Mouse (Mus musculus): Measurements from ENCODE around the gene Dnah11. TPM values are rescaled to one million over a fixed set of nuclear protein-coding genes. Genes with fewer than 3 reads are reported as not detected.
"Not testable (repeated sequence)": the region's sequence is repeated elsewhere in the genome, so short reads cannot be mapped to it uniquely, and the experiment has no call there.

Dnah11 gene
- total RNA-seq, 2 experiments from 2014 or later = 0.72 to 1.4 TPM

GRCm38 (mm10) chr12:117959213-117959612 lies 239.6 kb downstream of the Dnah11 start:
- DNase-seq = no peak

DNA sequence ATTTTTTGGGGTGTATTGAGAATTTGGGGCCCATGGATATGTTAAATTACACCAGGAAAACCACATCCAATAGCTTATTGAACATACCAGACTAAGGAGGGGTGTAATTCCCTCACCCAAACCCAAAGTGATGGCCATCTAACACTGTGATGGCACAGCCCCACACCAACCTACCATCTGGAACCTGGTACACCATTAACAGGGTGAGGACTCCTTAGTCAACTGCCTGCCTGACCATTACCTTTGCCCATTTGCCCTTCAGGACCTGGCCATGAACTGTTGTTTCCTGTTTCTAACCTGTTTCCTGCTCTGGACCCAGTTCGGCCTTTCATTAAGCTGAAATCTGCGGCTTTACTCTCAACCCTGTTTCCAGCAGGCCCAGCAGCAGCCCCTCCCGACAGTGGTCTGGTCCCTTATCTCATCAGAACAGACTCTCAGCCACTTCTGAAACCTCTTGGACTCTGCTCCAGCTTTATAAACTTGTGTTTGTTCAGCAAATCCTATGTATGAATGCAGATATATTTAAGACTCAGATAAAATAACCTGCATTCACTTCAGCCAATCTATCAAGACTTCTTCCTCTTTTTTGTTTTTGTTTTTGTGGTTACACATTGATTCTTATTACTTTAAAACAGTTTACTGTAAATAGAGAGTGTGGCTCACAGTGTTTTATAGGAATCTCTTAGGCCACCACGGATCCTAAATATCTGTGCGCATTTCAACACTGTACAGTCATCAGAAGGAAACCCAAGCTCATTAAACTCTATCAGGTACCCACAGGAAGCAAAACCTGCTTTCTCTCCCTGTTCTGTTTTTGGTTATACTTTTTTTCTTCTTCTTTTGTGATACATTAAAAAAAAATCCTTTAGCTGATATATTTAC lies 251.8 kb downstream of the Dnah11 start:
- no peak for DNase-seq

DNA sequence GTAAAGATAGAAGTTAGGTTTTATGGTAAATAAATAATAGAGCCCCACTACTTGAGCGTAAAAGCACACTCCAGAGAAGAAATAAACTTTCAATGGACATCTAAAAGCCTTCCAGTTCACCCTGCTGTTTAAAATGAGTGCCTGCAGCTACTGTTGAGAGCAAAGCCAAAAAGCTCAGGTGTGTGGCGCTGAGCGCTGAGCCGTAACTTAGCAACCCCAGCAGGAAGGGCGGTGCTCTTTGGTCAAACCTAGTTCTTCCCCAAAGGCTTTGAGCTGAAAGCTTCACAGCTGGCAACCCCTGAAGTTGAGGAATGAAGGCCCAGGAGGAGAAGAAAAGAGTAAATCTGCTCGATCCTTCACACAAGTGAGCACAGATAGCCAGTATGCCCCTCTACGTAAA lies 256.9 kb downstream of the Dnah11 start:
- no peak for DNase-seq

DNA sequence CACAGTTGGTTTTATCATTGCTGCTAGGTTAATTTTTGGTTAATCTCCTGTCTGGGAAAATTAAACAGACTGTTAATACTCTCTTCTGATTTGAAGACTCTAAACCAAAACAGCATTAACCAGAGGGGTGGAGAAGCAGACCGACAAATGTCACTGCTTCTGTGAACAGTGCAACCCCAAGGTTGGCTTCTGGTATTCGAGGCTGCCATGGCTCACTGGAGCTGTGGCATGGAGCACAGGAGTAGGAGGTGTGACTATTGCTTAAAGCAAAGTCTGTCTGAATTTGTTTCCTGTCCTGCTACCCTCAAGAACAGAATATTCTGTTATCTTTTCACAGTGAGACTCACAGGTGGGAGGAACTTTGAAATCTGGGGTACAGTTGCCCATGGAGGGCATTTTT lies 260.6 kb downstream of the Dnah11 start:
- DNase-seq = no peak

DNA sequence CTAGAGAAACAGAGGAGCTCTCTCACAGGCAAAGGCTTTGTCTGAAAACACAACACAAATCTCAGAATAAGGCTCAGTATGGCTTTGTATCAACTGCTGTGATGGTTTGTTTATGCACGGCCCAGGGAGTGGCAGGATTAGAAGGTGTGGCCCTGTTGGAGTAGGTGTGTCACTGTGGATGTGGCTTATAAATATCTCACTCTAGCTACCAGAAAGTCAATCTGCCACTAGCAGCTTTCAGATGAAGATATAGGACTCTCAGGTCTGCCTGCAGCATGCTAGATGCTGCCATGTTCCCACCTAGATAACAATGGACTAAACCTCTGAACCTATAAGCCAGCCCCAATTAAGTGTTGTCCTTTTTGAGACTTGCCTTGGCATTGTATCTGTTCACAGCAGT lies 266.8 kb downstream of the Dnah11 start:
- no peak for DNase-seq

DNA sequence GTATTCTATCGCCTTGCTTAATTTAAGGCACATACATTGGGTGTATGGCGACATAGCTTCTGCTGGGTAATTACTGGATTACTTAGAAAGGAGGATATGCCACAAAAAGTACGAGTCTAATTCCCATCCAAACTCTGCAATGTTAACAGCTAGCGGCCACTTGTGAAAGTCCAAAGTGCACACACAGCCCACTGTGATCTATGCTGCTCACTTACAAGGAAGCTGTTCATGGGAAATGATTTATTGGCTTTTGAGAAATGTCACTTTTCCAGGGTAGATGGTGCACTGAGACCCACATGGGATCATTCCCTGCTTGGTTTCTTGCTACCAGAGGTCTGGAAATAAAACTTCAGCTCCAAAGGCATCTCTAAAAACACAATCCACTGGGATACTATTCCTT lies 269.1 kb downstream of the Dnah11 start:
- no peak for DNase-seq

DNA sequence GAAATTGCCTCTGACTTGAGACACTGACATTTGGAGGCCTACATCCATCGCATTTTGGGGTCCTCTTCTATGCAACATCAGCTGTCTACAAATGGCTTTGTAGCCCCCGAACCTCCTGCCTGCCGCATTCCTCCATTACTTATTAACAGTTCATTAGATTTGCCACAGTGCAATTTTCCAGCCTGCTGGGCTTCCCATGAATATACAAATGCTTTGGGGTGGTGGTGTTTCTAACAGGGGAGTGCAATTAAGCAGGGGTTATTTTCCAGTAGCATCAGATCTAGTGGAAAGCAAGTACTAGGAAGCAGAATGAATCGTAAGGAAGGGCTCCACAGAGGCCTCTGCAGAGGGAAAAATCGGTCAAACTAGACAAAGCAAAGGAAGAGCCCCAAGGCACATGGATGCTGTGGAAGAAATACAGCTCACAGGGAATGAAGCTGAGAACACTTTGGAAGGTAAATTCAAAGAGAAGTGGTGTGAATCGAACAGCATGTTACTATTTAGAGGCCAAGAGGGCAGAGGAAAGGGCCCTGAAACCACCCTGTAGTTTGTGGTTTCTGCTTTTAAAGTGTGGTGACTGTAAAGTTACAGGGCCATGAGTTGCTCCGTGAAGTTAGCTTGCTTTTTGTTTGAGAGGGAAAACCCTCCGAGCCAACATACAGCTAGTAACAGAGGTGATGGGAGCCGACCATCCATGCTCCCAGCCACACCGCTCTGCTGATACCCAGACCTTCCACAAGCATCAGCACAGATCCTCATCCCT lies 282.8 kb downstream of the Dnah11 start:
- no peak for DNase-seq

- no peak for DNase-seq
Observed at GRCm38 (mm10) chr12:117914613-117915245, 284.1 kb downstream of the Dnah11 start.

DNA sequence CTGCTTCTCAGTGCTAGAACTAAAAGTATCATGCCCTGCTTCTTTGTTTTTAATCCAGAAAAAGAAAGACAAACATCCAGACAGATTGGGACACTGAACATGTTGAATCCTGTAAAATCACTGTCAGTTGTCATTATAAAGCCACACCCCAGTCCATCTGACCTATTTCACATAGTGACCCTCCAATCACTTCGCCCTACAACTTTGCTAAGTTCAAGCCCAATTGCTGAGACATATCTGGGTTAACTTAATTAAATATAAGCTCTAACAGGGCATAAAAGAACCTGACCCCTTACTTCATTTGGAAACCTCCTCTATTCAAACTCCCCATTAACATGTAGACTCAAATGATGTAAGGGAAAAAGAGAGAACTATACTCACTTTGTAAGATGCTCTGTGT lies 287.4 kb downstream of the Dnah11 start:
- no peak for DNase-seq

DNA sequence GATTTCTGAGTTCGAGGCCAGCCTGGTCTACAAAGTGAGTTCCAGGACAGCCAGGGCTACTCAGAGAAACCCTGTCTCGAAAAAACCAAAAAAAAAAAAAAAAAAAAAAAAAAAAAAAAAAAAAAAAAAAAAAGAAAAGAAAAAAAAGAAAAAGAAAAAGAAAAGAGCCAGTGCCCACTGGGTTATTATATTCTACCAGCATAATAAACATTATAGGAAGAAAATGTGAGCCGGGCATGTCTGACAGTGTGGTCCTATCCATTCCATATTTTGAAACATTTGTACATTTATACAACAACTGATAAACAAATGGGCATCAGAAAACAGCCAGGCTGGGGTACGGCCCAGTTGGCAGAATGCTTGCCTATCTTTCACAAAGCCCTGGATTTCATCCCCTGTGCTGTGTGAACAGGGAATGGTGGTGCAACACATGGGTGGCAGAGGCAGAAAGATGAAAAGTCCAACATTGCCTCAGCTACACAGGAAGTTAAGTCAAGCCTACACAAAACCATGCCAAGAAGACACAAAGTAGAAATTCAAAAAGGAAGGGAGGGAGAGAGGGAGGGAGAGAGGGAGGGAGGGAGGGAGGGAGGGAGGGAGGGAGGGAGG lies 293.5 kb downstream of the Dnah11 start:
- DNase-seq = not testable (repeated sequence)

GRCm38 (mm10) chr12:117903671-117904070 lies 295.2 kb downstream of the Dnah11 start:
- DNase-seq = peak; percentile 12 to 13

GRCm38 (mm10) chr12:117901352-117901751 lies 297.5 kb downstream of the Dnah11 start:
- not testable (repeated sequence) for DNase-seq

- not testable (repeated sequence) for DNase-seq
Observed at GRCm38 (mm10) chr12:117900798-117901197, 298.0 kb downstream of the Dnah11 start.

DNA sequence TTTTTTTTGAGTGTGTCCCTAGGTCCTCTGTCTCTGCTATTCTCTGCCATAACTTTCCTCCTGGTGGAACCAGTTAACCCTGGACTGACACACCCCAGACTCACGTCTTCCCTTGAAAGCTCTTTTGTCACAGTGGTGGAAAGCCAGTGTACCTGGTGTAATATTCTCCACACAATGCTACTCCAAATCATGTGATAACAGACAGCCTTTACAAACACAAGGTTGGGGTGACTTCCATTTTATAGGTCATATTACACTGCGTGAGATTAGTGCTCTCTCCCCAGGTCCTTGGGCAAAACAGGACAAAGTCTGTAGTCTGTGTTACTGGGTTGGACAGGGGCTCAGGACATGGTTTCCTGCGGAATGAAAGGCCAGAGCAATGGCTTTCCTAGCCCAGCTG lies 311.4 kb downstream of the Dnah11 start:
- no peak for DNase-seq

- DNase-seq = no peak
Observed at GRCm38 (mm10) chr12:117884627-117885026, 314.2 kb downstream of the Dnah11 start.

- no peak for DNase-seq
Observed at GRCm38 (mm10) chr12:117878341-117878740, 320.5 kb downstream of the Dnah11 start.

- no peak for DNase-seq
Observed at GRCm38 (mm10) chr12:117872265-117872664, 326.6 kb downstream of the Dnah11 start.

GRCm38 (mm10) chr12:117867708-117868564 lies 330.9 kb downstream of the Dnah11 start:
- no peak for DNase-seq

GRCm38 (mm10) chr12:117862655-117863054 lies 336.2 kb downstream of the Dnah11 start:
- DNase-seq = no peak

GRCm38 (mm10) chr12:117861249-117861648 lies 337.6 kb downstream of the Dnah11 start:
- DNase-seq = no peak

DNA sequence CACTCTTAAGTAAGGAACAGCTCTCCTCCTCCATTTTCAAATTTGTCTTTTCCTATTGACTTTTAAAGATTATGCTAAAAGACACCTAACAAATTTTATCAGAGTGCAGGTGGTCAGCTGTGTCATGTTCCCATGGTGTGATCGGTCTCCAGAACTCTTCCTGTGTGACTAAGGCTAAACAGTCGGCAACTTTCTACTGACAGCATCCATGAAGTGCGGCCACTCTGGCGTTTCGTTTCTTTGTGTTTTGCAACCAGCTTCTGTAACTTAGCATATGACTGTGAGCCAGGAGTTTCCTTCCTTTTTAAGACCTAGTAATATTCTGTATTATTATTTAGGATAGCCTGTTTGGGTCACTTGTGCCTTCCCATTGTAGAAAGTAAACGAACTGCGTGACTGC lies 338.0 kb downstream of the Dnah11 start:
- no peak for DNase-seq

- no peak for DNase-seq
Observed at GRCm38 (mm10) chr12:117857884-117858283, 341.0 kb downstream of the Dnah11 start.
